Mouse (Mus musculus) WW6 (cell line): ENCODE measurements around the gene 4930426L09Rik.

Experiments used
- DNase-seq: peaks from one replicate; pipeline ENCODE4 v3.0.0-alpha.2; 2013; ENCODE audit warnings: low read depth, low spot score

The 4930426L09Rik gene

GRCm38 (mm10) chr2:18998054-18998478, at the start of gene 4930426L09Rik, which contains the start of gene Pip4k2a:
Gene 4930426L09Rik (plus strand): TSS chr2:18998343.
Gene Pip4k2a (minus strand): TSS chr2:18998126.
- DNase-seq, result peak; percentile 56

GRCm38 (mm10) chr2:18948741-18949140, 49.4 kb upstream of the 4930426L09Rik start:
- no peak for DNase-seq

- no peak for DNase-seq
These were observed 47.4 kb upstream of the 4930426L09Rik start for GRCm38 (mm10) chr2:18950758-18951157.

GRCm38 (mm10) chr2:18952102-18952673, 46.0 kb upstream of the 4930426L09Rik start:
- no peak for DNase-seq

GRCm38 (mm10) chr2:18954422-18954821, 43.7 kb upstream of the 4930426L09Rik start:
- DNase-seq, result no peak

GRCm38 (mm10) chr2:18955022-18955421, 43.1 kb upstream of the 4930426L09Rik start:
- DNase-seq, result no peak

- no peak for DNase-seq
These were observed 42.5 kb upstream of the 4930426L09Rik start for GRCm38 (mm10) chr2:18955671-18956070.

GRCm38 (mm10) chr2:18956424-18956823, 41.7 kb upstream of the 4930426L09Rik start:
- no peak for DNase-seq

- DNase-seq, result no peak
These were observed 41.2 kb upstream of the 4930426L09Rik start for GRCm38 (mm10) chr2:18956945-18957344.

GRCm38 (mm10) chr2:18957459-18957858, 40.7 kb upstream of the 4930426L09Rik start:
- no peak for DNase-seq

GRCm38 (mm10) chr2:18958044-18958443, 40.1 kb upstream of the 4930426L09Rik start:
- no peak for DNase-seq

GRCm38 (mm10) chr2:18958501-18958900, 39.6 kb upstream of the 4930426L09Rik start:
- no peak for DNase-seq

GRCm38 (mm10) chr2:18959008-18959407, 39.1 kb upstream of the 4930426L09Rik start:
- no peak for DNase-seq

- no peak for DNase-seq
These were observed 38.6 kb upstream of the 4930426L09Rik start for GRCm38 (mm10) chr2:18959558-18959957.

GRCm38 (mm10) chr2:18960376-18960973, 37.7 kb upstream of the 4930426L09Rik start:
- no peak for DNase-seq

- DNase-seq, result no peak
These were observed 35.6 kb upstream of the 4930426L09Rik start for GRCm38 (mm10) chr2:18962502-18962901.

- DNase-seq, result no peak
These were observed 34.7 kb upstream of the 4930426L09Rik start for GRCm38 (mm10) chr2:18963286-18964040.

- no peak for DNase-seq
These were observed 33.0 kb upstream of the 4930426L09Rik start for GRCm38 (mm10) chr2:18965108-18965507.

GRCm38 (mm10) chr2:18965950-18966349, 32.2 kb upstream of the 4930426L09Rik start:
- DNase-seq, result no peak

GRCm38 (mm10) chr2:18966566-18966965, 31.6 kb upstream of the 4930426L09Rik start:
- DNase-seq, result no peak

- DNase-seq, result no peak
These were observed 30.6 kb upstream of the 4930426L09Rik start for GRCm38 (mm10) chr2:18967451-18968063.

GRCm38 (mm10) chr2:18969066-18969681, 29.0 kb upstream of the 4930426L09Rik start:
- DNase-seq, result no peak
